Mouse (Mus musculus): ENCODE measurements around the gene Grb10.

- TF ChIP-seq CTCF (IDR thresholded peaks at IDR 0.05; ENCODE audit: low read depth) = no peak
- no peak for TF ChIP-seq EP300 (IDR thresholded peaks at IDR 0.05; ENCODE audit: low read depth)
Measured at GRCm38 (mm10) chr11:12040391-12040790, 1.9 kb upstream of the Grb10 start.
